Mouse (Mus musculus): ENCODE measurements at regions not wholly inside any gene's neighbourhood (a gene's known extent, or its start where the extent isn't known, plus 50 kb on each side); places are given as distances from the start of the nearest gene placed in this dataset.

- TF ChIP-seq ZC3H11A (IDR thresholded peaks at IDR 0.05; ENCODE audit: low read depth, low read length) (no peak), MEF2A (IDR thresholded peaks at IDR 0.05; ENCODE audit: extremely low read depth, insufficient replicate concordance, low read depth, low read length, poor library complexity, severe bottlenecking) (no peak), CHD1 (IDR thresholded peaks at IDR 0.05; ENCODE audit: low read depth, low read length) (no peak), RAD21 (IDR thresholded peaks at IDR 0.05; ENCODE audit: low read depth, low read length) (no peak), JUND (IDR thresholded peaks at IDR 0.05; ENCODE audit: low read depth, low read length) (no peak), MAZ (IDR thresholded peaks at IDR 0.05; ENCODE audit: low read depth, low read length) (no peak), MAX (IDR thresholded peaks at IDR 0.05; ENCODE audit: low read length) (no peak), SIN3A (IDR thresholded peaks at IDR 0.05; ENCODE audit: low read length) (no peak), EP300 (IDR thresholded peaks at IDR 0.05; ENCODE audit: low read depth in 1 of 2, low read length in 2 of 2) (no peak), CHD2 (IDR thresholded peaks at IDR 0.05; ENCODE audit: low read length) (no peak), CTCF (IDR thresholded peaks at IDR 0.05 in 2 of 3, conservative IDR thresholded peaks at IDR 0.05 in 1 of 3; ENCODE audit: control insufficient read depth in 1 of 3, insufficient read depth in 1 of 3, low read depth in 2 of 3, low read length in 3 of 3, poor library complexity in 1 of 3, severe bottlenecking in 1 of 3) (no peak), UBTF (IDR thresholded peaks at IDR 0.05; ENCODE audit: borderline replicate concordance, insufficient read depth, low read depth, low read length) (no peak), MYB (IDR thresholded peaks at IDR 0.05; ENCODE audit: low read depth, low read length) (no peak), KAT2A (conservative IDR thresholded peaks at IDR 0.05; ENCODE audit: low read depth, low read length) (no peak), ZKSCAN1 (IDR thresholded peaks at IDR 0.05; ENCODE audit: low read depth, low read length) (no peak), USF2 (IDR thresholded peaks at IDR 0.05; ENCODE audit: borderline replicate concordance in 1 of 2, insufficient read depth in 1 of 2, low read depth in 1 of 2, low read length in 2 of 2) (no peak), USF1 (IDR thresholded peaks at IDR 0.05; ENCODE audit: low read depth, low read length) (no peak), POLR2AphosphoS2 (IDR thresholded peaks at IDR 0.05; ENCODE audit: low read length) (no peak)
- no peaks in the 10 kb centered on the region for H3K9me3 ChIP-seq (replicated peaks; ENCODE audit: insufficient read depth, low read length)
- no peak for DNase-seq (ENCODE audit: low read depth, low spot score)
- no peaks in the 10 kb centered on the region for H3K27me3 ChIP-seq (ENCODE audit: control insufficient read depth in 1 of 2, insufficient read depth in 2 of 2, low read length in 2 of 2)
- H3K9ac ChIP-seq (ENCODE audit: control insufficient read depth, low read depth, low read length, poor library complexity, severe bottlenecking) = no peak overlapping the region
- H3K4me3 ChIP-seq (ENCODE audit: control insufficient read depth in 1 of 2, insufficient read depth in 1 of 2, low read depth in 2 of 2, low read length in 2 of 2) = no peak overlapping the region
- no peaks in the 10 kb centered on the region for H3K4me1 ChIP-seq (ENCODE audit: control insufficient read depth in 1 of 2, insufficient read depth in 2 of 2, low read length in 2 of 2)
- H3K27ac ChIP-seq (ENCODE audit: control insufficient read depth, low read depth, low read length) = no peak overlapping the region
- no peaks in the 10 kb centered on the region for H3K79me2 ChIP-seq (ENCODE audit: control insufficient read depth, insufficient read depth, low read length, poor library complexity)
- no peaks in the 10 kb centered on the region for H3K36me3 ChIP-seq (ENCODE audit: control insufficient read depth in 1 of 2, insufficient read depth in 2 of 2, low read length in 2 of 2)
Observed at GRCm38 (mm10) chr13:31223016-31223415, 249.0 kb downstream of the Gm5447 start.

- no peak for DNase-seq (ENCODE audit: low read depth, low spot score)
- TF ChIP-seq CTCF (IDR thresholded peaks at IDR 0.05 in 2 of 3, conservative IDR thresholded peaks at IDR 0.05 in 1 of 3; ENCODE audit: control insufficient read depth in 1 of 3, insufficient read depth in 1 of 3, low read depth in 2 of 3, low read length in 3 of 3, poor library complexity in 1 of 3, severe bottlenecking in 1 of 3) (no peak), POLR2AphosphoS5 (IDR thresholded peaks at IDR 0.05; ENCODE audit: borderline replicate concordance, low read depth, low read length) (no peak), BHLHE40 (IDR thresholded peaks at IDR 0.05; ENCODE audit: borderline replicate concordance, low read depth, low read length) (no peak), NELFE (IDR thresholded peaks at IDR 0.05; ENCODE audit: low read depth, low read length) (no peak), E2F4 (IDR thresholded peaks at IDR 0.05; ENCODE audit: borderline replicate concordance, low read depth, low read length) (no peak), GATA1 (IDR thresholded peaks at IDR 0.05; ENCODE audit: low read depth, low read length) (no peak), SIN3A (IDR thresholded peaks at IDR 0.05; ENCODE audit: low read length) (no peak)
- H3K4me3 ChIP-seq (ENCODE audit: control insufficient read depth in 1 of 2, insufficient read depth in 1 of 2, low read depth in 2 of 2, low read length in 2 of 2) = no peak overlapping the region
Observed at GRCm38 (mm10) chr13:31240546-31240945, 266.5 kb downstream of the Gm5447 start.

More at GRCm38 (mm10) chr13:31240546-31240945, 266.5 kb downstream of the Gm5447 start:
- Histone ChIP-seq H3K9me3 (replicated peaks; ENCODE audit: insufficient read depth, low read length) (no peaks in the 10 kb centered on the region), H3K79me2 (ENCODE audit: control insufficient read depth, insufficient read depth, low read length, poor library complexity) (no peaks in the 10 kb centered on the region), H3K27me3 (ENCODE audit: control insufficient read depth in 1 of 2, insufficient read depth in 2 of 2, low read length in 2 of 2) (no peaks in the 10 kb centered on the region), H3K36me3 (ENCODE audit: control insufficient read depth in 1 of 2, insufficient read depth in 2 of 2, low read length in 2 of 2) (no peaks in the 10 kb centered on the region), H3K27ac (ENCODE audit: control insufficient read depth, low read depth, low read length) (no peak overlapping the region), H3K9ac (ENCODE audit: control insufficient read depth, low read depth, low read length, poor library complexity, severe bottlenecking) (no peak overlapping the region), H3K4me1 (ENCODE audit: control insufficient read depth in 1 of 2, insufficient read depth in 2 of 2, low read length in 2 of 2) (no peaks in the 10 kb centered on the region)
